Mouse (Mus musculus) forebrain, embryonic 15.5 days (tissue): Measurements from ENCODE around the gene Fam243. TPM values are rescaled to one million over a fixed set of nuclear protein-coding genes. Genes with fewer than 3 reads are reported as not detected.

Source experiments
- ATAC-seq: fragments of 200-750 bp; cut with Nextera tagmentation; replicated peaks from 2 replicates; pipeline ENCODE4 v1.8.0; 2017; ENCODE audit warnings: mild to moderate bottlenecking, moderate TSS enrichment, moderate library complexity
- H3K27ac ChIP-seq: fragments of 300-500 bp; sonication (generic); replicated peaks from 2 replicates; pipeline ENCODE4 v1.5.1; 2015; ENCODE audit warnings: mild to moderate bottlenecking, inconsistent platforms
- H3K27me3 ChIP-seq: fragments of 300-500 bp; sonication (generic); 2 replicates; pipeline ENCODE4 v1.6.1; 2015; ENCODE audit warnings: inconsistent platforms
- H3K36me3 ChIP-seq: fragments of 300-500 bp; sonication (generic); 2 replicates; pipeline ENCODE4 v1.6.1; 2015; ENCODE audit warnings: mild to moderate bottlenecking, inconsistent platforms
- H3K4me1 ChIP-seq: fragments of 300-500 bp; sonication (generic); 2 replicates; pipeline ENCODE4 v1.6.1; 2015; ENCODE audit warnings: inconsistent platforms
- H3K4me2 ChIP-seq: fragments of 300-500 bp; sonication (generic); replicated peaks from 2 replicates; pipeline ENCODE4 v1.6.1; 2015; ENCODE audit warnings: mild to moderate bottlenecking, inconsistent platforms
- H3K4me3 ChIP-seq: fragments of 300-500 bp; sonication (generic); 2 replicates; pipeline ENCODE4 v1.5.1; 2015; ENCODE audit warnings: mild to moderate bottlenecking, inconsistent platforms
- H3K9ac ChIP-seq: fragments of 300-500 bp; sonication (generic); replicated peaks from 2 replicates; pipeline ENCODE4 v1.6.1; 2015; ENCODE audit warnings: mild to moderate bottlenecking, inconsistent platforms
- H3K9me3 ChIP-seq: fragments of 300-500 bp; sonication (generic); 2 replicates; pipeline ENCODE4 v1.6.1; 2016; ENCODE audit warnings: inconsistent platforms
- WGBS: fragments of 180-500 bp; shearing (Covaris S2); methylation state at CpG from one replicate; pipeline ENCODE4 v1.1.7; 2015; ENCODE audit warnings: mixed read lengths; 5-methylcytosine and 5-hydroxymethylcytosine counted together
- polyA plus RNA-seq: library from polyadenylated mRNA; unstranded; fragments of >200 nt; fragmentation: Nextera tagmentation; extraction: Ambion mirVana; gene quantifications from 2 replicates; pipeline ENCODE4 v1.2.1, GENCODE M21; 2015

Gene Fam243
- polyA plus RNA-seq, result 0.17 TPM in 1 of 2 replicates, not detected in the other

- no peak within 1 kb of the TSS for H3K4me3 ChIP-seq
- no peak within 1 kb of the TSS for H3K9ac ChIP-seq
- no peaks in the 10 kb centered on the region for H3K27me3 ChIP-seq
- WGBS, result 89% methylated on average over 8 of the region's 8 CpGs
- H3K4me2 ChIP-seq, result no peak within 1 kb of the TSS
- H3K27ac ChIP-seq, result no peak within 1 kb of the TSS
- no peaks in the 10 kb centered on the region for H3K4me1 ChIP-seq
- H3K9me3 ChIP-seq, result no peaks in the 10 kb centered on the region
- no peaks in the 10 kb centered on the region for H3K36me3 ChIP-seq
- no peak for ATAC-seq
Observed at GRCm38 (mm10) chr16:92321341-92321740, at the start of gene Fam243. Gene Fam243 (minus strand): TSS chr16:92321441.

GRCm38 (mm10) chr16:92369260-92369659 lies 48.0 kb upstream of the Fam243 start:
- Histone ChIP-seq H3K9me3 (no peaks in the 10 kb centered on the region), H3K4me2 (no peak overlapping the region), H3K4me1 (peaks cover 3% of the 10 kb centered on the region; the same call in 1 of the 2 replicates), H3K27me3 (no peaks in the 10 kb centered on the region), H3K9ac (no peak overlapping the region), H3K4me3 (no peak overlapping the region), H3K36me3 (no peaks in the 10 kb centered on the region), H3K27ac (no peak overlapping the region)
- 51% methylated on average over 2 of the region's 2 CpGs for WGBS
- ATAC-seq, result no peak

GRCm38 (mm10) chr16:92365477-92365876 lies 44.2 kb upstream of the Fam243 start:
- Histone ChIP-seq H3K27me3 (no peaks in the 10 kb centered on the region), H3K9ac (no peak overlapping the region), H3K27ac (no peak overlapping the region), H3K4me1 (no peaks in the 10 kb centered on the region), H3K4me3 (no peak overlapping the region), H3K9me3 (no peaks in the 10 kb centered on the region), H3K4me2 (no peak overlapping the region), H3K36me3 (no peaks in the 10 kb centered on the region)
- WGBS, result 42% methylated on average over 7 of the region's 7 CpGs
- no peak for ATAC-seq

GRCm38 (mm10) chr16:92360711-92361110 lies 39.5 kb upstream of the Fam243 start:
- H3K4me1 ChIP-seq, result 0 out of 2 replicates have a peak, but pooled peaks cover 3% of the 10 kb centered on the region
- no peak for ATAC-seq
- no peak overlapping the region for H3K4me3 ChIP-seq
- H3K27ac ChIP-seq, result no peak overlapping the region
- no peaks in the 10 kb centered on the region for H3K36me3 ChIP-seq
- no peak overlapping the region for H3K4me2 ChIP-seq
- no peaks in the 10 kb centered on the region for H3K27me3 ChIP-seq
- WGBS, result 70% methylated on average over 7 of the region's 7 CpGs
- H3K9ac ChIP-seq, result no peak overlapping the region
- no peaks in the 10 kb centered on the region for H3K9me3 ChIP-seq

GRCm38 (mm10) chr16:92359229-92359628 lies 38.0 kb upstream of the Fam243 start, which contains the start of gene Kcne1:
Gene Kcne1 (minus strand): TSS chr16:92359468.
- 68% methylated on average over 9 of the region's 9 CpGs for WGBS
- Histone ChIP-seq H3K9ac (no peak within 1 kb of the TSS), H3K27ac (no peak within 1 kb of the TSS), H3K36me3 (no peaks in the 10 kb centered on the region), H3K27me3 (no peaks in the 10 kb centered on the region), H3K4me1 (0 out of 2 replicates have a peak, but pooled peaks cover 3% of the 10 kb centered on the region), H3K4me3 (no peak within 1 kb of the TSS), H3K9me3 (no peaks in the 10 kb centered on the region), H3K4me2 (no peak within 1 kb of the TSS)
- no peak for ATAC-seq

- 0 out of 2 replicates have a peak, but pooled peaks cover 3% of the 10 kb centered on the region for H3K4me1 ChIP-seq
- H3K36me3 ChIP-seq, result no peaks in the 10 kb centered on the region
- H3K27me3 ChIP-seq, result no peaks in the 10 kb centered on the region
- H3K4me2 ChIP-seq, result no peak overlapping the region
- H3K4me3 ChIP-seq, result no peak overlapping the region
- no peak overlapping the region for H3K9ac ChIP-seq
- H3K9me3 ChIP-seq, result no peaks in the 10 kb centered on the region
- 21% methylated on average over 9 of the region's 9 CpGs for WGBS
- 0 out of 2 replicates have a peak, but pooled peaks have one; percentile 43 for ATAC-seq
- H3K27ac ChIP-seq, result no peak overlapping the region
Observed at GRCm38 (mm10) chr16:92358734-92359133, 37.5 kb upstream of the Fam243 start.

GRCm38 (mm10) chr16:92357566-92357965 lies 36.3 kb upstream of the Fam243 start:
- Histone ChIP-seq H3K4me3 (no peak overlapping the region), H3K4me1 (0 out of 2 replicates have a peak, but pooled peaks cover 3% of the 10 kb centered on the region), H3K9ac (no peak overlapping the region), H3K9me3 (no peaks in the 10 kb centered on the region), H3K4me2 (no peak overlapping the region), H3K27ac (no peak overlapping the region), H3K27me3 (no peaks in the 10 kb centered on the region), H3K36me3 (no peaks in the 10 kb centered on the region)
- WGBS, result 34% methylated on average over 10 of the region's 10 CpGs
- no peak for ATAC-seq

GRCm38 (mm10) chr16:92357023-92357422 lies 35.8 kb upstream of the Fam243 start:
- Histone ChIP-seq H3K4me3 (no peak overlapping the region), H3K4me2 (no peak overlapping the region), H3K9ac (no peak overlapping the region), H3K9me3 (no peaks in the 10 kb centered on the region), H3K27me3 (no peaks in the 10 kb centered on the region), H3K27ac (no peak overlapping the region), H3K4me1 (0 out of 2 replicates have a peak, but pooled peaks cover 3% of the 10 kb centered on the region), H3K36me3 (no peaks in the 10 kb centered on the region)
- no peak for ATAC-seq
- 69% methylated on average over 9 of the region's 9 CpGs for WGBS

- H3K4me2 ChIP-seq, result no peak overlapping the region
- H3K36me3 ChIP-seq, result no peaks in the 10 kb centered on the region
- H3K9me3 ChIP-seq, result no peaks in the 10 kb centered on the region
- H3K27ac ChIP-seq, result no peak overlapping the region
- H3K4me1 ChIP-seq, result 0 out of 2 replicates have a peak, but pooled peaks cover 3% of the 10 kb centered on the region
- ATAC-seq, result no peak
- no peaks in the 10 kb centered on the region for H3K27me3 ChIP-seq
- no peak overlapping the region for H3K9ac ChIP-seq
- no peak overlapping the region for H3K4me3 ChIP-seq
- WGBS, result 81% methylated on average over 11 of the region's 11 CpGs
Observed at GRCm38 (mm10) chr16:92355982-92356381, 34.7 kb upstream of the Fam243 start.

- no peak overlapping the region for H3K4me3 ChIP-seq
- no peak overlapping the region for H3K9ac ChIP-seq
- H3K9me3 ChIP-seq, result no peaks in the 10 kb centered on the region
- 0 out of 2 replicates have a peak, but pooled peaks cover 3% of the 10 kb centered on the region for H3K4me1 ChIP-seq
- H3K36me3 ChIP-seq, result no peaks in the 10 kb centered on the region
- WGBS, result 79% methylated on average over 5 of the region's 5 CpGs
- no peaks in the 10 kb centered on the region for H3K27me3 ChIP-seq
- ATAC-seq, result no peak
- H3K4me2 ChIP-seq, result no peak overlapping the region
- no peak overlapping the region for H3K27ac ChIP-seq
Observed at GRCm38 (mm10) chr16:92355366-92355765, 34.1 kb upstream of the Fam243 start.

- Histone ChIP-seq H3K4me3 (no peak overlapping the region), H3K27ac (no peak overlapping the region), H3K9ac (no peak overlapping the region), H3K36me3 (no peaks in the 10 kb centered on the region), H3K9me3 (no peaks in the 10 kb centered on the region), H3K4me1 (0 out of 2 replicates have a peak, but pooled peaks cover 3% of the 10 kb centered on the region), H3K27me3 (no peaks in the 10 kb centered on the region), H3K4me2 (no peak overlapping the region)
- 71% methylated on average over 2 of the region's 2 CpGs for WGBS
- ATAC-seq, result no peak
Observed at GRCm38 (mm10) chr16:92353897-92354296, 32.7 kb upstream of the Fam243 start.

- Histone ChIP-seq H3K36me3 (no peaks in the 10 kb centered on the region), H3K27me3 (no peaks in the 10 kb centered on the region), H3K27ac (no peak overlapping the region), H3K4me2 (no peak overlapping the region), H3K4me1 (no peaks in the 10 kb centered on the region), H3K9ac (no peak overlapping the region), H3K9me3 (no peaks in the 10 kb centered on the region), H3K4me3 (no peak overlapping the region)
- WGBS, result 89% methylated on average over 12 of the region's 12 CpGs
- ATAC-seq, result no peak
Observed at GRCm38 (mm10) chr16:92353295-92353694, 32.1 kb upstream of the Fam243 start.

- Histone ChIP-seq H3K4me3 (no peak overlapping the region), H3K9ac (no peak overlapping the region), H3K27ac (no peak overlapping the region), H3K9me3 (no peaks in the 10 kb centered on the region), H3K27me3 (no peaks in the 10 kb centered on the region), H3K4me2 (no peak overlapping the region), H3K4me1 (no peaks in the 10 kb centered on the region), H3K36me3 (no peaks in the 10 kb centered on the region)
- WGBS, result 78% methylated on average over 12 of the region's 12 CpGs
- ATAC-seq, result no peak
Observed at GRCm38 (mm10) chr16:92348941-92349340, 27.7 kb upstream of the Fam243 start.
